Mouse (Mus musculus): ENCODE data around the gene Eml4. TPM values are rescaled to one million over a fixed set of nuclear protein-coding genes. Genes with fewer than 3 reads are reported as not detected.

The Eml4 gene
- total RNA-seq, 1 experiment from 2014 or later, result 76.2 TPM

DNA sequence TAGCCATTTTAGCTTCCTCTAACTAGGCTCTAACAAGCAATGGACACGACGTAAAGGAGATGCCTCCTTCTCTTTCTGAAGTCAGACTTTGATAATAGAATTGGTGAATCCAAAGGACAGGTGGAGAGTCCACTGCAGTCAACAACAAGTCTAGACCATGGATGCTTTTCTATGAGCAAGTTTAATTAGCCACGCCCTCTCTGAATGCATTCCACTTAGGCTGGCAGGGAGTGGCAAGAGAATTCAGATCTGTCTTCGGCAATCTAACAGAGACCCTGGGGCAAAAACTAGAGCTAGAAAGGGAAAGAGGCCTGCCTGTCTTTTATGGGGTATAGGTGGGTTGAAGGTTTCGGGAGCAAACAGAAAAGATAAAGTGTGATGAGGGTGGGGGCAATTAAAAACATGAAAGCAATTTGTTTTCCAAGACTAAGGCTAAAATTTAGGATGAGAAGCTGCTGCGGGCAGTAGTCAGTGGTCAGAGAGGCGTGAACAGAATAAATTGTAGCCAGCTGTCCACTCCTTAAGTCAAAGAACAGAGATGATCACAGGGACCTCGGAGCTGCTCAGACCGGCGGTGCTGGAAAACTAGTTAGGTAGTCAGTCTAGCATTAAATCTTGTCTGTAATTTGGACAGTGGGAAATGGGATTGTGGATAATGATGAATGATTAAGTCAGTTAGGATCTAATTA, 27.2 kb downstream of the Eml4 start:
- ATAC-seq (replicated peaks; ENCODE audit: low read depth, poor library complexity, severe bottlenecking), result no peak

DNA sequence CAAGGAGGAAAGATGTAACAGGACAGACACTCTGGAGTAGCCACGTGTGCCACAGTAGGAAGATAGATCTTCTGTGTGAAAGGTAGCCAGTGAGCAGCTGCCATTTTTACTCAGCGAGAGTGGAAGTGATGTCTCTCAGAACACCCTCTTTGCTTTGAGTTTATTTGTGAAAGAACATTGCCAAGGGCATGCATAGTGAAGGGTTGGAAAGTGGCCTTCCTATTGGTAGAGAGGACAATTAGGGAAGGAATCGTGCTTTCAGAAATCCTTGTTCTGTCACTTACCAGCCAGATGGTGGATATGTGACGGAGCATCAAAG, 27.7 kb downstream of the Eml4 start:
- ATAC-seq (replicated peaks; ENCODE audit: low read depth, poor library complexity, severe bottlenecking), result no peak

DNA sequence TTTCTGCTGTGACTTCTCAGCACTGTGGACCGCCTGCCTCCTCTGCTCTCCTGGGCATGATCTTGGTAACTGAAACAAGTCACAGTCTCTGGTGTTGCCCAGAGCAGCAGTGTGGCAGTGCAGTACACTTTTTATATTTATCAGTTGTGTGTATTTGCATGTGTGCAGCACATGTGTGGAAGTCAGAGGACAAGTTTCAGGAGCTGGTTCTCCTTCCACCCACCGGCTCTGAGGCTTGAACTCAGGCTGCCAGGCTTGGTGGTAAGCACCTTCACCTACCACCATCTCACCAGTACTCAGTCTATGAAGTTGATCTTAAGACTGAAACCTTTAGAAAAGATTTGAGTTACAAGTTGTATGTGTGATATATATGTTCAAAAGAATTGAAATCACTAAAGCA, 28.6 kb downstream of the Eml4 start:
- ATAC-seq (replicated peaks; ENCODE audit: low read depth, poor library complexity, severe bottlenecking), result no peak

GRCm38 (mm10) chr17:83379791-83380190, 29.1 kb downstream of the Eml4 start:
- no peak for ATAC-seq (replicated peaks; ENCODE audit: low read depth, poor library complexity, severe bottlenecking)

GRCm38 (mm10) chr17:83382752-83383151, 32.0 kb downstream of the Eml4 start:
- no peak for ATAC-seq (replicated peaks; ENCODE audit: low read depth, poor library complexity, severe bottlenecking)

- ATAC-seq (replicated peaks; ENCODE audit: low read depth, poor library complexity, severe bottlenecking), result no peak
Observed at GRCm38 (mm10) chr17:83384981-83385380, 34.2 kb downstream of the Eml4 start.

DNA sequence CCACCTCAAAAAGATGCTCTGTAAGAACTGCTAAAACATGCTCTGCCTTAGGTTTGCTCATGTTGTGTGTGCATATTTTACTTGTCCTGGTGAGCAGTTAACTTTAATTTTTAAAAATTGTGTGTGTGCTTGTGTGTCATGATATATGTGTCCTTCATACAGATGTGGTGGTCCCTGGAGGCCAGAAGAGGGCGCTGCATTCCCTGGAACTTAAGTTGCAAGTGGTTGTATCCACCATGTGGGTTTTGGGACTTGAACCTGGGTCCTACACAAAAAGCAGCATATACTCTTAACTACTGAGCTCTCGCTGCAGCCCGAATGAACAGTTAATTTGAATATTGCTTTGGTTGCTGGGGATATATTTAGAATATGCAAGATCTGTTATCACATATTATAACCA, 36.4 kb downstream of the Eml4 start:
- ATAC-seq (replicated peaks; ENCODE audit: low read depth, poor library complexity, severe bottlenecking), result no peak

GRCm38 (mm10) chr17:83394013-83394412, 43.3 kb downstream of the Eml4 start:
- ATAC-seq (replicated peaks; ENCODE audit: low read depth, poor library complexity, severe bottlenecking), result no peak

DNA sequence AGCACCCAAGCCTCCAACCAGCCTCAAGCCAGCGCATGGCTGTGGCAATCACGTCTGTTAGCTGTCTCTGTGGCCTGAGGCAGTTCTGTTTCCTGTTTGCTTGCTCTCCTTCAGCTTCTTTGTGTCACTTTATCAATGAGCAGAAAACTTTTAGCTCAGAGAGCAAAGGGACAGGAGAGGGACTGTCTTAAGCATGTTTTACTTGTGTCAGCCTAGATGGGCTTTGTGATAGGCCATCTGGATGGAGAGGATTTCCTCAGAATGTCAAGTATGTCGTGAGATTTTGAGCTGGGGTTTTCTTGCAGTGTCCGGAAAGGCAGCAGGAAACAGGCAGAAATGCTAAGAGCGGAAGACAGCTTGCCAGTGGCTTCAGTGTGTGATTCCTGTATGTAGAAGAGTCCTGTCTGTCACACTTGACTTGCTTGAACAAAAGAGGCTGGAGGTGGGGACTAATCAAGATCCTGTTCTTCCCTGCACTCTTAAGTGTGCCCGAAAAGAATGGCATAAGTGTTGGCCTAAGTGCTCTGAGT, 46.9 kb downstream of the Eml4 start:
- ATAC-seq (replicated peaks; ENCODE audit: low read depth, poor library complexity, severe bottlenecking), result peak; percentile 78

DNA sequence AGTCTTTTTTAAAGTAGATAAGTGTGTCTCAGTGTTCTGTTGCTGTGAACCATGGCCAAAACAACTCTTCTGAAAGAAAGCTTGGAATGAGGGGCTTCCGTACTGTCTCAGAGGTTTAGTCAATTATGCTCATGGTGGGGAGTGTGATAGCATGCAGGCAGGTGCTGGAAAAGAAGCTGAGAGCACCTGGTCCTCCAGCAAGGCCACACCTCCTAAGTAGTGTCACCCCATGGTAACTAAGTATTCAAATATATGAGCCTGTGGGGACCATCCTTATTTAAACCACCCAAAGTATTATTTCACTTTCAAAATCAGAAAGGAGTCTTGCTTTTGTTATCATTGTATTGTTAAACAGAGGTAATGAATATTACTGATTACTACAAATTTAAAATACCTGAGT, 48.0 kb downstream of the Eml4 start:
- ATAC-seq (replicated peaks; ENCODE audit: low read depth, poor library complexity, severe bottlenecking), result no peak

DNA sequence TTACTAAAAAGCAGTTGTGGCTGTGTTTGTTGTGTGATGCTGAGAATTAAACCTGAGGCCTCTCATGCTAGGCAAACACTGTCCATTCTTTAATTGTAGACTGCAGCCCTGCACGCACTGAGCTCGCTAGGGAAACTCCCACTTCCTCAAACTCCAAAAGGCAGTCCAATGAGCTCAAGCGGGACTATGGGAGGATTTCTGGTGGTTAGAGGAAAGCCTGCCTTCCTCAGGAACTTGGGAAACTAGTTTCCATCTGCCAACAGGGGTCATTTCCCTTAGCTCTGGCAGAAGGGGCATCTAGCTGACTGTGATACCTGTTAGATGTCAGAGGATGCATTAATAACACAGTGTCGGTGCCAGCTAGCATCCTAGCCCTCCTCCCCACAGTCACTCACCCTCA, 79.9 kb downstream of the Eml4 start:
- peak; percentile 80 for ATAC-seq (replicated peaks; ENCODE audit: low read depth, poor library complexity, severe bottlenecking)

DNA sequence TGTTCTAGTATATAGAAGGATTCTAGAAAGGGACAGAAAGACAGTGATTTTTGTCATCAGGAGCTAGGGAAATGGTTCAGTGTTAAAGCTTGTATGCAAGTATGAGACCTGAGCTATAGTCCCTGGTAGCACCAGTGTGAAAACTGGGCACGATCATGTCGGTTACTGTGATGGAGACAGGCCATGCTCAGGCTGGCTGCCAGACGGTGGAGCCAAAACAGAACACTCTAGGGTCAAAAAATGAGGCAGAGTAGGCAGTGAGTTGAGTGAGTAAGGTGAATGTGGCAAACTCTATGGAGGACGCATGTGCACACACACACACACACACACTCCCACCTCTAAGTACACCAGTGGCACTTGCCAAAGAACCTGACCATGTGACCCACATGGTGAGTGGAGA, 92.7 kb downstream of the Eml4 start:
- ATAC-seq (replicated peaks; ENCODE audit: low read depth, poor library complexity, severe bottlenecking), result no peak

GRCm38 (mm10) chr17:83449583-83449982, 98.9 kb downstream of the Eml4 start:
- no peak for ATAC-seq (replicated peaks; ENCODE audit: low read depth, poor library complexity, severe bottlenecking)

- no peak for ATAC-seq (replicated peaks; ENCODE audit: low read depth, poor library complexity, severe bottlenecking)
Observed at GRCm38 (mm10) chr17:83451367-83451766, 100.6 kb downstream of the Eml4 start.

DNA sequence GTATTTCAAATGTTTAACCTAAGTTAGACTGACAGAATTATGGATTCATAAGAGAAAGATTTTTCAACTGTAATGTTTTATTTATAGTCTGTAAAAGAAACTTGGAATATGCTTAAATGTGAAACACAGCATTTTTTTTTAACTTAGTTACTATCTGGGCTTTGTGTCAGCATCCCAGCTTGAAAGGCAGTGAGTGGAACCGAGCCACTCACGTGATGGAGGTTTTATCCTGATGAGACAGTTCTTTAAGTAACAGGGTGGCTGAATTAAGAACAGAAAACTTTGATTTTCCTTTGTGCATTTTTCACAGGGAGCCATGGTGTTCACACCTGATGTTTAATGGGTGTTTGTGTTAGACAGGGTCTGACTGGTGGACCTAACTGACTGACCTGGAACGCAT, 101.1 kb downstream of the Eml4 start:
- ATAC-seq (replicated peaks; ENCODE audit: low read depth, poor library complexity, severe bottlenecking), result no peak

- ATAC-seq (replicated peaks; ENCODE audit: low read depth, poor library complexity, severe bottlenecking), result no peak
Observed at GRCm38 (mm10) chr17:83452451-83452850, 101.7 kb downstream of the Eml4 start.

DNA sequence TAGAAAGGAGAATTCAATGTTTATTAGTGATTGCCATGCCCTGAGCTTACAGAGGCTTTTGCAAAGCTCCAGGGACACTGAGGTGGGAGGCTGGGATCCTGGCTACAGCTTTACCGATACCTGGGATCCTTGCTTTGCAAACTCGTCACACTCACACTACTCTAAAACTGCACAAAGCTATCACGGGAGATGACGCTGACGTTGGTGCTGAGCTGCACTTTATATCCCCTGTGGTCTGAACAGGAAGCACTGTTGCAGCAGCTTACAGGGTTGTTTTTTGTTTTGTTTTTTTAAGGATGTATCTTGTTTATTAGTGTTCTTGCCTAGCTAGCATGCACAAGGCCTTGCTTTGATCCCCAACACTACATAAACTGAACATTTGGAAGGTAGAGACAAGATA, 102.9 kb downstream of the Eml4 start:
- ATAC-seq (replicated peaks; ENCODE audit: low read depth, poor library complexity, severe bottlenecking), result no peak

DNA sequence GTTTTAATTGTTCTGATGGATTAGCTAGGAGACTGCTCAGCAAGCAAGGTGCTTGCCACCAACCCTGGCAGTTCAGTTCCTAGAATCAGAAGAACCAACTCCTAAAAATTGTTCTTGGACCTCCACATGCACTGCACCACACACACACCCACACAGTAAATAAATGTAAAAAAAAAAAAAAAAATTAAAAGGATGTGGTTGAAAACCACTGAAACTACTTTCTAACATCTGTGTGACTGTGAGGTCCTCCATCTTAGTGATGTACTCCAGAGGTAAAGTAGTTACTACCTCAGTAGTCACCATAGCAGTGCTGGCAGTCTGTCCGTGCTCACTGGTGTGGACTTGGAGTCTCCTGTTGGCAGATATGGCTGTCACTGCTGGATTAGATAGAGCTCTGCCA, 106.5 kb downstream of the Eml4 start:
- peak; percentile 42 for ATAC-seq (replicated peaks; ENCODE audit: low read depth, poor library complexity, severe bottlenecking)

DNA sequence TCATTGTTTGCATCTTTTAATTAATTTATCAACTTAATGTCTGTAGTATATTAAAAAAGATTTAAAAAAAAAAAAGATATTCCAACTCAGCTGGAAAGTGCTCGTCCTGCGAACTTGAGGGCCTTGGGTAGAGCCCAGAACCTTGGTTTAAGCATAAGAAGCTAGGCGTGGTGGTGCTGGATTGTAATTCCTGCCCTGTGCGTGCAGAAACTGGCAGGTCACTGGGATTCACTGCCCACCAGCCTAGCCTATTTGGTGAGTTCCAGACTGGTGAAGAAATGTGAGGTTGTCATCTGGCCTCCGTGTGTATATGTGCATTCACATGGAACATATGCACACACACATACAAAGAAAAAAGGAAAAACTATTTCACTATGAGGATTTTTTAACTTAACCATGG, 115.2 kb downstream of the Eml4 start:
- ATAC-seq (replicated peaks; ENCODE audit: low read depth, poor library complexity, severe bottlenecking), result no peak

DNA sequence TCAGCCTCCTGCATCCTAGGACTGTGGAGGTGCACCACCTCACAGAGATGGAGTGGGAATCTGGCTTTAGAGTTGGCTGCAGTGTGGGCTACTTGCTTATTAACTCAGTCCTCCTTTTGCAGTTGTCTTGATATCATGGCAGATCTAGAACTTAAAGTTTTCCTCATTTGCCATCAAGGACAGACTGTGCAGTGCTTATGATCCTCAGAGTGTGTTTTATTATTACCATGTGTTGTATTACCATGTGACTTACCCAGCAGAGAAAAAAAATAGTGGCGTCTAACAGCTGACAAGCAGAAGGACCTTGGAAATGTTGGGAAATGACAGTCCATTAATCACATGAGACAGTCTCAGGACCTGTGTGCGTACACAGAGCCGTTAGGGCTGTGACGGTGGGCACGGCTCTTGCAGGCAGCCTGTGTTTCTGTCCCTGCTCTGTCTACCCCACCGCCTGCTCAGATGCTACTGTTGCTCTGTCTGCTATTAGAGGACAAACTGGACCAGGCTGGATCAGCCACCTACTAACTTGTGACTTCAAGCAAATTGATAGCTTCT, 116.0 kb downstream of the Eml4 start:
- ATAC-seq (replicated peaks; ENCODE audit: low read depth, poor library complexity, severe bottlenecking), result no peak

DNA sequence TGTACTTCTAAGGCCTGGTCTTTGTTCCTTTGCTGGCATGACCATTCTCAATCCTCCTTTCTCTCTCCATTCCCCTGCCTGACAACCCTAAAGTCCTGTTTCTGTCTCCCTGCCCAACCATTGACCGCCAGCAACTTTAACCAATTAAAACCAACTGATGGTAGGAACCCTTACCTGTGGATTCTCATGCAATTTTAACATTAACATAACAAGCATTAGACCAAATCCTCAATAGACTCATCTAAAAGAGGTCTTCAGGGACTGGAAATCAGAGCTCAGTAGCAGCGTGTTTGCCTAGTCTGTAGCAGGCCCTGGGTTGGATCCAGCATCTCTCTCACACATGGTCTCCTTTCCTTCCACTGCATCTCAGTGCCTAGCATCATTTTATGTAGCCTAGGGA, 118.9 kb downstream of the Eml4 start:
- ATAC-seq (replicated peaks; ENCODE audit: low read depth, poor library complexity, severe bottlenecking), result no peak

GRCm38 (mm10) chr17:83477089-83477488, 126.4 kb downstream of the Eml4 start:
- no peak for ATAC-seq (replicated peaks; ENCODE audit: low read depth, poor library complexity, severe bottlenecking)

Measured in common myeloid progenitor, adult 5-6 weeks (primary cell).